Mouse (Mus musculus) heart, embryonic 13.5 days (tissue): ENCODE measurements around the gene Nfasc. TPM values are rescaled to one million over a fixed set of nuclear protein-coding genes. Genes with fewer than 3 reads are reported as not detected.

Experiments used
- ATAC-seq: fragments of 200-750 bp; cut with Nextera tagmentation; 2 replicates; pipeline ENCODE4 v1.8.0; 2017; ENCODE audit warnings: moderate TSS enrichment; ENCODE audit not compliant: insufficient number of reproducible peaks, low FRiP score, low TSS enrichment; ENCODE audit errors: extremely low read depth
- H3K27ac ChIP-seq: fragments of 300-500 bp; sonication (generic); replicated peaks from 2 replicates; pipeline ENCODE4 v1.5.1; 2015; ENCODE audit warnings: moderate library complexity, mild to moderate bottlenecking, inconsistent platforms
- H3K27me3 ChIP-seq: fragments of 300-500 bp; sonication (generic); replicated peaks from 2 replicates; pipeline ENCODE4 v1.6.1; 2015; ENCODE audit warnings: mild to moderate bottlenecking, inconsistent platforms
- H3K36me3 ChIP-seq: fragments of 300-500 bp; sonication (generic); 2 replicates; pipeline ENCODE4 v1.6.1; 2015; ENCODE audit warnings: mild to moderate bottlenecking, inconsistent platforms
- H3K4me1 ChIP-seq: fragments of 300-500 bp; sonication (generic); 2 replicates; pipeline ENCODE4 v1.6.1; 2015; ENCODE audit warnings: inconsistent platforms
- H3K4me2 ChIP-seq: fragments of 300-500 bp; sonication (generic); 2 replicates; pipeline ENCODE4 v1.6.1; 2015; ENCODE audit warnings: inconsistent platforms, mild to moderate bottlenecking, moderate library complexity
- H3K4me3 ChIP-seq: fragments of 300-500 bp; sonication (generic); 2 replicates; pipeline ENCODE4 v1.5.1; 2015; ENCODE audit warnings: moderate library complexity, mild to moderate bottlenecking, inconsistent platforms
- H3K9ac ChIP-seq: fragments of 300-500 bp; sonication (generic); 2 replicates; pipeline ENCODE4 v1.6.1; 2015; ENCODE audit warnings: inconsistent platforms, mild to moderate bottlenecking, moderate library complexity
- H3K9me3 ChIP-seq: fragments of 300-500 bp; sonication (generic); 2 replicates; pipeline ENCODE4 v1.6.1; 2016; ENCODE audit warnings: inconsistent platforms
- WGBS: fragments of 180-500 bp; shearing (Covaris S2); methylation state at CpG from one replicate; pipeline ENCODE4 v1.1.7; 2015; ENCODE audit warnings: mixed read lengths; 5-methylcytosine and 5-hydroxymethylcytosine counted together
- polyA plus RNA-seq: library from polyadenylated mRNA; unstranded; fragments of >200 nt; fragmentation: Nextera tagmentation; extraction: Ambion mirVana; gene quantifications from 2 replicates; pipeline ENCODE4 v1.2.1, GENCODE M21; 2015

The Nfasc gene
- polyA plus RNA-seq, 1 experiment from 2014 or later: 0.29 TPM

GRCm38 (mm10) chr1:132518621-132519020 is 223.0 kb downstream of the Nfasc start:
- WGBS: 76% methylated on average over 18 of the region's 18 CpGs
- Histone ChIP-seq H3K27me3 (peaks cover 39% of the 10 kb centered on the region), H3K4me1 (no peaks in the 10 kb centered on the region), H3K4me3 (no peak overlapping the region), H3K36me3 (no peaks in the 10 kb centered on the region), H3K9me3 (no peaks in the 10 kb centered on the region), H3K27ac (no peak overlapping the region), H3K9ac (no peak overlapping the region), H3K4me2 (no peak overlapping the region)
- ATAC-seq: no peak

GRCm38 (mm10) chr1:132516776-132517175 is 224.8 kb downstream of the Nfasc start:
- no peak overlapping the region for H3K27ac ChIP-seq
- no peaks in the 10 kb centered on the region for H3K4me1 ChIP-seq
- peaks cover 45% of the 10 kb centered on the region for H3K27me3 ChIP-seq
- no peaks in the 10 kb centered on the region for H3K36me3 ChIP-seq
- H3K9ac ChIP-seq: no peak overlapping the region
- no peak overlapping the region for H3K4me3 ChIP-seq
- 83% methylated on average over 11 of the region's 11 CpGs for WGBS
- no peak for ATAC-seq
- H3K4me2 ChIP-seq: no peak overlapping the region
- H3K9me3 ChIP-seq: no peaks in the 10 kb centered on the region

- Histone ChIP-seq H3K4me3 (no peak overlapping the region), H3K27me3 (peaks cover 37% of the 10 kb centered on the region), H3K9me3 (no peaks in the 10 kb centered on the region), H3K36me3 (no peaks in the 10 kb centered on the region), H3K4me1 (no peaks in the 10 kb centered on the region), H3K9ac (no peak overlapping the region), H3K4me2 (no peak overlapping the region), H3K27ac (no peak overlapping the region)
- no peak for ATAC-seq
- 82% methylated on average over 12 of the region's 12 CpGs for WGBS
Measured at GRCm38 (mm10) chr1:132515339-132515738, 226.3 kb downstream of the Nfasc start.

Other genes starting within 250 kb of the Nfasc start
- 0.73 and 0.78 TPM in 2 replicates for gene Tmem81, start 235.6 kb downstream of the Nfasc start, polyA plus RNA-seq
- 0.10 and 0.19 TPM in 2 replicates for gene Cntn2, start 198.5 kb downstream of the Nfasc start, polyA plus RNA-seq
- 8.2 and 8.7 TPM in 2 replicates for gene Lrrn2, start 138.5 kb upstream of the Nfasc start, polyA plus RNA-seq